Mouse (Mus musculus) fat pad, adult 2 months (tissue): ENCODE results near the gene Qpctl.

ENCODE experiments used
- DNase-seq: peaks from one replicate; pipeline ENCODE4 v3.0.0-alpha.2; 2011; ENCODE audit warnings: low read depth, low spot score; ENCODE audit errors: extremely low read depth

The Qpctl gene

DNA sequence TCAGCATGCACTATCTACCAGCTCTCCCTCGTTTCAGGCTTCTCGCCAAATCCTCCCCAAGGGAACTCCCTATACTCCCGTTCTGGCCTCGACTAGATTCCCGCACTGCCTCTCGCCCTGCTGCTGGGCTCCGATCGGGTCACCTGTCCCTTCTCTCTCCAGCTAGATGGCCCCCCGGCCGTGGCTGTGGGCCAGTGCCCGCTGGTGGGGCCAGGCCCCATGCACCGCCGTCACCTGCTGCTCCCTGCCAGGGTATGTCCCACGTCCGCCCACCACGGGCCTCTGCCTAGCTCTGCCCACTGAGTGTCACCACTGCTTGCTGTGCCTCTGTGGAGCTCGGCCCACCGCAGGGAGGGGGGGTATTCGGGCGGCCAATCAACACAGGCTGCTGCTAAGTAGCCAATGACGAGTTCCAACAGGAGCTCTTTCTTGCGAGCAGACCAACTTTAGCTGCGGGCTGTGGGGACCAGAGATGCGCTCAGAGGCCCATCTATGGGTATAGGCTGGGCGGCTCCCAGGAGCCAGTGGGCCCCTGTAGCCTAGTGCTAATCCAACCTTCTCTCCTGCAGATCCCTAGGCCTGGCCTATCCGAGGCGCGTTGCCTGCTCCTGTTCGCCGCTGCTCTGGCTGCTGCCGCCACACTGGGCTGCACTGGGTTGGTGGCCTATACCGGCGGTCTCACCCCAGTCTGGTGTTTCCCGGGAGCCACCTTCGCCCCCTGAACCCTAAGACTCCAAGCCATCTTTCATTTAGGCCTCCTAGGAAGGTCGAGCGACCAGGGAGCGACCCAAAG, 56.5 kb downstream of the Qpctl start:
- DNase-seq, result no peak

GRCm38 (mm10) chr7:19091913-19092312, 57.2 kb downstream of the Qpctl start:
- no peak for DNase-seq
